Mouse (Mus musculus) heart, embryonic 12.5 days (tissue): ENCODE data around the gene Prune2. TPM values are rescaled to one million over a fixed set of nuclear protein-coding genes. Genes with fewer than 3 reads are reported as not detected.

Source experiments
- ATAC-seq: fragments of 200-750 bp; cut with Nextera tagmentation; 2 replicates; pipeline ENCODE4 v1.8.0; 2017; ENCODE audit warnings: moderate TSS enrichment, moderate library complexity; ENCODE audit not compliant: insufficient number of reproducible peaks, low FRiP score
- H3K27ac ChIP-seq: fragments of 300-500 bp; sonication (generic); 2 replicates; pipeline ENCODE4 v1.5.1; 2016; ENCODE audit warnings: mild to moderate bottlenecking, moderate library complexity; ENCODE audit not compliant: poor library complexity, severe bottlenecking
- H3K27me3 ChIP-seq: fragments of 300-500 bp; sonication (generic); replicated peaks from 2 replicates; pipeline ENCODE4 v1.6.1; 2016; ENCODE audit warnings: mild to moderate bottlenecking, moderate library complexity
- H3K36me3 ChIP-seq: fragments of 300-500 bp; sonication (generic); 2 replicates; pipeline ENCODE4 v1.6.1; 2016; ENCODE audit warnings: mild to moderate bottlenecking, moderate library complexity
- H3K4me1 ChIP-seq: fragments of 300-500 bp; sonication (generic); replicated peaks from 2 replicates; pipeline ENCODE4 v1.6.1; 2016; ENCODE audit warnings: mild to moderate bottlenecking
- H3K4me2 ChIP-seq: fragments of 300-500 bp; sonication (generic); 2 replicates; pipeline ENCODE4 v1.6.1; 2016; ENCODE audit warnings: mild to moderate bottlenecking, moderate library complexity
- H3K4me3 ChIP-seq: fragments of 300-500 bp; sonication (generic); 2 replicates; pipeline ENCODE4 v1.5.1; 2016; ENCODE audit warnings: mild to moderate bottlenecking
- H3K9ac ChIP-seq: fragments of 300-500 bp; sonication (generic); 2 replicates; pipeline ENCODE4 v1.6.1; 2016; ENCODE audit warnings: mild to moderate bottlenecking, moderate library complexity
- H3K9me3 ChIP-seq: fragments of 300-500 bp; sonication (generic); replicated peaks from 2 replicates; pipeline ENCODE4 v1.6.1; 2016; ENCODE audit warnings: mild to moderate bottlenecking, moderate library complexity
- WGBS: fragments of 180-500 bp; shearing (Covaris S2); methylation state at CpG from one replicate; pipeline ENCODE4 v1.1.7; 2016; 5-methylcytosine and 5-hydroxymethylcytosine counted together
- polyA plus RNA-seq: library from polyadenylated mRNA; unstranded; fragments of >200 nt; fragmentation: Nextera tagmentation; extraction: Ambion mirVana; gene quantifications from 2 replicates; pipeline ENCODE4 v1.2.1, GENCODE M21; 2016

The Prune2 gene
- polyA plus RNA-seq, 1 experiment from 2014 or later, result 8.2 TPM

GRCm38 (mm10) chr19:16997915-16998314 is 42.0 kb downstream of the Prune2 start:
- Histone ChIP-seq H3K9me3 (no peaks in the 10 kb centered on the region), H3K9ac (no peak overlapping the region), H3K4me2 (no peak overlapping the region), H3K27ac (no peak overlapping the region), H3K27me3 (no peaks in the 10 kb centered on the region), H3K4me3 (no peak overlapping the region), H3K4me1 (no peaks in the 10 kb centered on the region), H3K36me3 (no peaks in the 10 kb centered on the region)
- ATAC-seq, result no peak
- 72% methylated on average over 7 of the region's 7 CpGs for WGBS

- ATAC-seq, result no peak
- H3K4me3 ChIP-seq, result no peak overlapping the region
- no peak overlapping the region for H3K9ac ChIP-seq
- no peaks in the 10 kb centered on the region for H3K9me3 ChIP-seq
- WGBS, result 66% methylated on average over 17 of the region's 17 CpGs
- H3K4me1 ChIP-seq, result peaks cover 4% of the 10 kb centered on the region
- H3K27me3 ChIP-seq, result no peaks in the 10 kb centered on the region
- H3K27ac ChIP-seq, result no peak overlapping the region
- H3K36me3 ChIP-seq, result no peaks in the 10 kb centered on the region
- H3K4me2 ChIP-seq, result no peak overlapping the region
These were observed 50.4 kb downstream of the Prune2 start for GRCm38 (mm10) chr19:17006220-17006907.

GRCm38 (mm10) chr19:17011261-17011995 is 55.5 kb downstream of the Prune2 start:
- WGBS, result 9% methylated on average over 6 of the region's 6 CpGs
- Histone ChIP-seq H3K9me3 (no peaks in the 10 kb centered on the region), H3K27me3 (no peaks in the 10 kb centered on the region), H3K36me3 (no peaks in the 10 kb centered on the region), H3K4me2 (peak overlapping the region; percentile 20; the same call in 1 of the 2 replicates), H3K4me3 (no peak overlapping the region), H3K27ac (no peak overlapping the region), H3K4me1 (peaks cover 6% of the 10 kb centered on the region), H3K9ac (no peak overlapping the region)
- ATAC-seq, result peak; percentile 39; the same call in 1 of the 2 replicates

- Histone ChIP-seq H3K4me3 (no peak overlapping the region), H3K9ac (no peak overlapping the region), H3K4me1 (peaks cover 6% of the 10 kb centered on the region), H3K36me3 (no peaks in the 10 kb centered on the region), H3K9me3 (no peaks in the 10 kb centered on the region), H3K4me2 (no peak overlapping the region), H3K27me3 (no peaks in the 10 kb centered on the region), H3K27ac (no peak overlapping the region)
- ATAC-seq, result no peak
- 48% methylated on average over 2 of the region's 2 CpGs for WGBS
These were observed 57.2 kb downstream of the Prune2 start for GRCm38 (mm10) chr19:17013085-17013484.

GRCm38 (mm10) chr19:17014337-17015124 is 58.6 kb downstream of the Prune2 start:
- no peak overlapping the region for H3K4me2 ChIP-seq
- H3K27me3 ChIP-seq, result no peaks in the 10 kb centered on the region
- H3K36me3 ChIP-seq, result no peaks in the 10 kb centered on the region
- H3K27ac ChIP-seq, result no peak overlapping the region
- no peak for ATAC-seq
- no peak overlapping the region for H3K4me3 ChIP-seq
- H3K9me3 ChIP-seq, result no peaks in the 10 kb centered on the region
- 44% methylated on average over 10 of the region's 10 CpGs for WGBS
- no peak overlapping the region for H3K9ac ChIP-seq
- H3K4me1 ChIP-seq, result peaks cover 6% of the 10 kb centered on the region

GRCm38 (mm10) chr19:17024748-17025147 is 68.8 kb downstream of the Prune2 start:
- H3K4me2 ChIP-seq, result no peak overlapping the region
- H3K9ac ChIP-seq, result no peak overlapping the region
- 72% methylated on average over 4 of the region's 4 CpGs for WGBS
- H3K27me3 ChIP-seq, result no peaks in the 10 kb centered on the region
- H3K9me3 ChIP-seq, result no peaks in the 10 kb centered on the region
- no peak overlapping the region for H3K27ac ChIP-seq
- no peak overlapping the region for H3K4me3 ChIP-seq
- H3K4me1 ChIP-seq, result peaks cover 6% of the 10 kb centered on the region; the same call in 1 of the 2 replicates
- H3K36me3 ChIP-seq, result no peaks in the 10 kb centered on the region
- no peak for ATAC-seq

GRCm38 (mm10) chr19:17030276-17030675 is 74.4 kb downstream of the Prune2 start:
- Histone ChIP-seq H3K4me3 (no peak overlapping the region), H3K4me1 (peaks cover 6% of the 10 kb centered on the region; the same call in 1 of the 2 replicates), H3K27me3 (no peaks in the 10 kb centered on the region), H3K36me3 (no peaks in the 10 kb centered on the region), H3K9me3 (no peaks in the 10 kb centered on the region), H3K9ac (no peak overlapping the region), H3K4me2 (no peak overlapping the region), H3K27ac (no peak overlapping the region)
- ATAC-seq, result no peak
- WGBS, result 12% methylated on average over 3 of the region's 3 CpGs

- Histone ChIP-seq H3K4me2 (no peak overlapping the region), H3K9ac (no peak overlapping the region), H3K4me3 (no peak overlapping the region), H3K27me3 (no peaks in the 10 kb centered on the region), H3K27ac (no peak overlapping the region), H3K4me1 (peaks cover 6% of the 10 kb centered on the region; the same call in 1 of the 2 replicates), H3K9me3 (no peaks in the 10 kb centered on the region), H3K36me3 (no peaks in the 10 kb centered on the region)
- WGBS, result 55% methylated on average over 3 of the region's 3 CpGs
- no peak for ATAC-seq
These were observed 76.4 kb downstream of the Prune2 start for GRCm38 (mm10) chr19:17032314-17032713.

GRCm38 (mm10) chr19:17046961-17047360 is 91.0 kb downstream of the Prune2 start:
- H3K36me3 ChIP-seq, result no peaks in the 10 kb centered on the region
- 71% methylated on average over 4 of the region's 4 CpGs for WGBS
- H3K4me3 ChIP-seq, result no peak overlapping the region

GRCm38 (mm10) chr19:17055892-17056291 is 100.0 kb downstream of the Prune2 start:
- Histone ChIP-seq H3K4me1 (no peaks in the 10 kb centered on the region), H3K27ac (no peak overlapping the region), H3K9me3 (no peaks in the 10 kb centered on the region), H3K27me3 (no peaks in the 10 kb centered on the region), H3K9ac (no peak overlapping the region), H3K4me3 (no peak overlapping the region), H3K36me3 (no peaks in the 10 kb centered on the region), H3K4me2 (no peak overlapping the region)
- ATAC-seq, result no peak
- WGBS, result 55% methylated on average over 3 of the region's 3 CpGs

More at GRCm38 (mm10) chr19:17046961-17047360, 91.0 kb downstream of the Prune2 start:
- H3K4me2 ChIP-seq, result no peak overlapping the region
- H3K27ac ChIP-seq, result no peak overlapping the region
- ATAC-seq, result no peak
- H3K9me3 ChIP-seq, result peaks cover 15% of the 10 kb centered on the region
- no peak overlapping the region for H3K9ac ChIP-seq
- no peaks in the 10 kb centered on the region for H3K4me1 ChIP-seq
- no peaks in the 10 kb centered on the region for H3K27me3 ChIP-seq

GRCm38 (mm10) chr19:17060106-17060505 is 104.2 kb downstream of the Prune2 start:
- H3K27me3 ChIP-seq, result no peaks in the 10 kb centered on the region
- 86% methylated on average over 5 of the region's 5 CpGs for WGBS
- no peak overlapping the region for H3K9ac ChIP-seq
- H3K36me3 ChIP-seq, result no peaks in the 10 kb centered on the region
- ATAC-seq, result no peak
- H3K4me3 ChIP-seq, result no peak overlapping the region
- no peaks in the 10 kb centered on the region for H3K9me3 ChIP-seq
- H3K4me2 ChIP-seq, result no peak overlapping the region
- no peaks in the 10 kb centered on the region for H3K4me1 ChIP-seq
- no peak overlapping the region for H3K27ac ChIP-seq
